Mouse (Mus musculus) spleen, postnatal 14 days (tissue): Measurements from ENCODE around the gene Fitm2.
"Not testable (repeated sequence)": the region's sequence is repeated elsewhere in the genome, so short reads cannot be mapped to it uniquely, and the experiment has no call there.

Source experiments
- DNase-seq, 2 experiments: peaks; one replicate each; pipeline ENCODE4 v3.0.0; 2021 to 2022; ENCODE audit warnings: low spot score in 2 of 2

The Fitm2 gene

DNA sequence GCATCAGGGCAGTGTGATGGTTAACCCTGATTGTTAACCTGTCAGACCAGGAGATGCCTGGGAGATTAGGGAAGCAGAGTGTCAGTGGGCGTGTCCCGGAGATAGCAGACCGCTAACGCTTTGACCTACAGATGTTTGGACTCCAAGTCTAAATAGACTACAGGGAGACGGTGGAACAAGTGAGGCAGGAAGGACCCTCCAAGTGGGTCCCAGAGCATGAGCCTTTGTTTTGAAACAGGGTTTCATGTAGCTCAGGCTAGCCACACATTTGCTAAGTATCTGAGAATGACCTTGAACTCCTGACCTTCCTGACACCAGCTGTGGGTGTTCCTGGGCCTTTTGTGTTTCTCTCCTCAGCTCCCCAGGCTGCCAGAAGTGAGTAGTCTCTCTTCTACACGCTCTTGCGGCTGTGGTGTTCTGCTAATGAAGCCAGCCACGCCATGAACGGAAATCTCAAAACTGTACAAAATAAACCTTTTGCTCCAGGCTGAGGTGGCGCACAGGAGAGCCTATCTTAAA, 9.1 kb downstream of the Fitm2 start:
- DNase-seq: no peak

DNA sequence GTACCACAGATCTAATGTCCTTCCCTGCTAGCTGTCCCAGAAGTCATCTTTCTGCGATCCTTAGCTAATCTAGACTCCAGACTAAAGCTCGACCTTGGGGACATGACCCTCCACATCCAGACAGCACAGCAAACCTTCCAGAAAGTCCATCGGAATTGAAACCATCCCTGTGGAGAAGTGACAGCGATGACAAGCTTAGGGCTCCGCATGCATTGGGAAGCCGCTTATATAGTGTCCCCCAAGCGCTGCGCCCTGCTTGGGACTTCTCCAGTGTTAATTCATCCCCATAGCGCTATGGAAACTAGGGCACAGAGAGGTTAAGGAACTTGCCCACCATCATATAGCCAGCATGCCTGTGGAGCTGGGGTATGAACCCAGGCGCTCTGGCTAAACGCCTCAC, 9.6 kb downstream of the Fitm2 start:
- no peak for DNase-seq

DNA sequence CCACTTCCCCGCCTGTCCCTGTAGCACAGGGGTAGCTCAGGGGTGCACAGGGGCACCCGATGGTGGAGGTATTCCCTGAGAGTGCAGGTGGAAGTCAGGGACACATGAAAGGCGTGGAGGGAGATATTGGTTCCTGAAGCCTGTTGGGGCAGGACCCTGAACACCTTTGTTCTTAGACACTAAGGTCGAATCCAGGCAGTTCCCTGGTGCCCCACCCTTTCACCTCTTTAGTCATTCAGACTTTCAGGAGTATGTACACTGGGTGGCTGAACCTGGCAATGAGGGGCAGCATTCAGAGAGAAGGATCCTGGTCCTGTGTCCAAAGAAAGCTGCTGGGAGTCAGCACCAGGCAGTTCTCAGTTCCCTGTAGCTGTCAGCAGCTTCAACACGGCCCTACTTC, 10.0 kb downstream of the Fitm2 start:
- no peak for DNase-seq

DNA sequence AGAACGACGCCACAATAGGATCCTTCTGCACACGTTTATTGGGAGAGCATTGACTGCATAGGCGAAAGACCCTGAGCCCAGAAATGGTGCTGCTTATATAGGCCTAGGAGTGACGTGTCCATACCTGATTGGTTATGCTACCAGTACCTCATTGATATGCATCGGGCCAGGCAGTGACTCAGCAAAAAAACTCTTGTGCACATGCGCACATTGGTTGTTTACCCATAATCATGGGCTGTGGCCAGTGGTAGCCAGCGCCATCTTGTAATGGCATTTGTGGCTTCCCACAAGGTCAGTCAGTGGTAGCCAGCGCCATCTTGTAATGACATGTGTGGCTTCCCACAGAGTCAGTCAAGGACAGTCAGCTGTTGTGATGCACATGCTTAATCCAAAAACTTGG, 11.1 kb downstream of the Fitm2 start:
- DNase-seq: not testable (repeated sequence)

DNA sequence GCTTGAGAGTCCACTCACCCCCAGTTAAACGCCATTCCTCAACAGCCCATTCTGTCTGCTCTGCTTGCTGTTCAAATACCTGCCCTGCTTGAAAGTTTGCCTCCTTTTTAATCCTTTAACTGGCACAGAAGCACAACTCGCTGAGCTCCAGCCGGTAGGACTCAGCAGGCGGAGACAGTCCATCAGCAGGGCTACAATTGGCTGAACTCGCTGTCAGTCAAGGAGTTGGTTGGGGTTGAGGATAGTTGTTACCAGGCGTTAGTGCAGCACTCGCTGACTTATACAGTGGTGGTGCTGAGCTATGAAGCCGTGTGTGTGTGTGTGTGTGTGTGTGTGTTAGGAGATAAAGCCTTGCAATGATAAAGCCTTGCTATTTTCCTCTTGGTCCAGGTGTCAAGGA, 11.8 kb downstream of the Fitm2 start:
- DNase-seq: no peak

DNA sequence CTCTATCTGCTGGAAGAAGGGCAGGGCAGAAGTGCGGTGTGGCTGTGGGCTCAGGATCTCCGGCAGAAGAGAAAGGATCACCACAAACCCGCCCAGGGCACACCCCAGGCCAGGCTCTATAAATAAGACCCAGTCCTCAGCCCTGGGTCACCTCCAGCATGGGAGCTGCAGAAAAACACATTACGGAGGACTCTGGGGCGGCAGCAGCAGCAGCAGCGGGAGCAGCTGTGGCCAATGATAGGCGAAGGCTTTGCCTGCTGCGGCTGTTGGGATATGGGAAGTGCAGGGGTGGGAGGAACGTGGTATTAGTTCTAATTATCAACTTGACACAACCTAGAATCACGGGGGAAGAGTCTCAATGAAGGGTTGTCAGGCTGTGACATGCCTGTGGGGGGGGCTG, 13.0 kb downstream of the Fitm2 start:
- no peak for DNase-seq

DNA sequence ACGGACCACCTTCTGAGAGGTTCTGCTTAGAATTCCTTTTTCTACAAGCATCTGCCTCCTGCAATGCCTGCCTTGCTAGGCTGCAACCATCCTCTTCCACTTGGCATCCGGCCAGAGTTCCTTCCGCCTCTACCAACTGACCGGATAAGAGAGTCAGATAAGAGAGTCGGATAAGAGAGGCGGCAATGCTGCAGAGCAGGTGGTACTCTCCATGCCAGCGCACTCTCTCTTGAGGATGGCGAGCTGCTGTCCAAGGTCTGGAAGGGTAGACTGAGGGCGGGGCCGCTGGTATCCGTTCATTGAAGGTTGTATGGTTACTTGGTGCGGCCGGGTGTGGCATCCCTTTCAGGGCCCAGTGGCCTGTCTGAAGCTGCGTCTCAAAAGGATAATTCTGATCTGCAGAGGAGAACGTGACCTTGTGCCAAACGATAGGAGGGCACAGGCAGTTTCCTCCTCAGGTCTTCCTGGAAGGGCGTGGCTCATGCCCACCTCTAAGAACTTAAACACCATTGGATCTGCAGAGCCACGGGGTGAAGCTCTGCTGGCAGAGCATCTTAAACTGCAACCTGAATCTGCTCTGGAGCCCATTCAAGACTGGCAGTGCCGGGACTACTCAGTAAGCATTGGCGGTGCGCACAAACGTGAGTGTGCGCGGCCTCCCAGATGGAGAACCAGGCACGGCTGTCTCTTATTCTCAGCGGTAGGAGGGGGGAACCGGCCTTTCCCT, 13.7 kb downstream of the Fitm2 start:
- DNase-seq: no peak

DNA sequence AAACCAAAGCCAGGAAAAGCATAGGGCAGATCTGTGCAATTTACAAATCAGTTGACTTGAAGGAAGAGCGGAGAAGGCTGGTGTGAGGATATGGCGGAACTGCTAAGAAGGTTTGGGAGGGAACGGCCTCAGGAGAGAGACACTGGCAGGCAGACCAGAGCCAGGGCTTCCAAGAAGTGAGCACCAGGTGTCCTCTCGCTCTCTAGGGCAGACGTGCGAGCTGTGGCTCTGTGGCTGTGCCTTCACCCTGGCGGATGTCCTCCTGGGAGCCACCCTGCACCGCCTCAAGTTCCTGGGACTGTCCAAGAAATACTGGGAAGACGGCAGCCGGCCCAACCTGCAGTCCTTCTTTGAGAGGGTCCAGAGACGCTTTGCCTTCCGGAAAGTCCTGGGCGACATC, 19.1 kb downstream of the Fitm2 start:
- no peak for DNase-seq

DNA sequence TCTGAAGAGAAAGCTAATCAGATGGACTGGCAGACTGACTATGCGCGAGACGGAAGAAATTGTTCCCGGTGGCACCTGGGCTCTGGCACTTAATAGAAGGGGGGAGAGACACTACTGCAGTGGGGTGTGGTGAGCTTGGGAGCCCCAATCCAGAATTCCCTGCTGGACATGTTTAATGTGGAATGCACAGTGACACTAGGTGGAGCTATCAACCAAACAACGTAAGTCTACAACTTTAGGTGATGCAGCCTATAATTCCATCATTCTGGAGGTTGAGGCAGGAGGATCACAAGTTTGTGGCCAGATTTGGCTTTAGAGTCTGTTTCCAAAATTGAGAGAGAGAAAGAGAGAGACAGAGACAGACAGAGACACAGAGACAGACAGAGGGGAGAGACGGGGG, 19.7 kb downstream of the Fitm2 start:
- DNase-seq: no peak

DNA sequence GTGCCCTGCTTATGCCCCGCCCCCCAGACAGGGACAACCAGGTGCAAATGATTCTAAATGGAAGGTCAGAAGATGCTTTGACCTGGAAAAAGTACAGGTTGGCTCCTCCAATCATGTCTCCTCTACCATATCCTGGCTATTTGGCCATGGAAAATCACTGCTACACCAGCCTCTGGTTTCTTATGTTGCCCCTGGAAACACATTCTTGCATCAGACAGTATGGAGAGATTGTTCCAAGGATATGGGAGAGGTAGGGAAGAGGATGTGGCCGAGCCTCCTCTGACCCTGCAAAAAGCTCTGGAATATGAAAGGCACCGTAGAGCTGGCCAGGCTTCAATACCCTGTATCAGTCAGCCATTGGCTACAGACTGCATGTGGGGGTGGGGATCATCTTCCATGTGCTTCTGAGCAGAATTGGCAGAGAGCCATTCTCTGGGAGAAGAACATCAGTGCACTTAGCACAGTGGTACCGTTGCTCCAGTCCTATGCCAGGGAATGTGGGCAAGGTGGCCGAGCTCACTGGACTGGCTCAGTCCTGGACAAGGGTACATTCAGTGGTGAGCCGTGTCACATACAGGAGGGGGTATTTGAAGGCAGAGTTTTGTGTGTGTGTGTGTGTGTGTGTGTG, 21.6 kb downstream of the Fitm2 start:
- no peak for DNase-seq

DNA sequence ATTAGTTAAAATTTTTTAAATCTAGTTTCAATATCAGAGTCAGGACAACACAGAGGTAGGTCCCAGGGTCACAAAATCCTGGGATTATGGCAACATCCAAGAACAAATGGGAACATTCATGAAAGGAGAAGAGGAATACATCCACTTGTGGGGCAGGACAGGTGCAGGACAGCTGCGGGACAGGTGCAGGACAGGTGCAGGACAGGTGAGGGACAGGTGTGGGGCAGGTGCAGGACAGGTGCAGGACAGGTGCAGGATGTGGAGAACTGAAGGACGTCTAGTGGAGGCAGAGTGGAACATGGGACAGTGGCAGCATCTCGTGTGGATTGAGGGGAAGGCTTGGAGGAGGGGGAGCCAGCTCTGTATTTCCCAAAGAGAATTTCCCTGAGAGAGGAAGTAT, 23.2 kb downstream of the Fitm2 start:
- DNase-seq: no peak

DNA sequence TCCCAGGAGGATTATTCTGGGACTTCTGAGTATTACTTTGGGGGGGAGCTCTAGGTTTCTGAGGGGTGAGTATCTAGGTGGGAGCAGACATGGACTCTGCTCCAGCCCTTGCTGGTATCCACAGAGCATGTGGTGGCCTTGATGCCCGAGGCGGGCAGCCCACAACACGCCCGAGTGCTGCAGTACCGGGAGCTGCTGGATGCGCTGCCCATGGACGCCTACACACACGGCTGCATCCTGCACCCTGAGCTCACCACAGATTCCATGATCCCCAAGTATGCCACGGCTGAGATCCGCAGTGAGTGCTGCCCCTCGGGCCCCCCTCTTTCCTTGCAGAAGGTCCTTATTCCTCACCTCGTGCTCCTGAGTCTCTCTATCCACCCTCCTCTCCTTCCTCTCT, 25.1 kb downstream of the Fitm2 start:
- DNase-seq: no peak

DNA sequence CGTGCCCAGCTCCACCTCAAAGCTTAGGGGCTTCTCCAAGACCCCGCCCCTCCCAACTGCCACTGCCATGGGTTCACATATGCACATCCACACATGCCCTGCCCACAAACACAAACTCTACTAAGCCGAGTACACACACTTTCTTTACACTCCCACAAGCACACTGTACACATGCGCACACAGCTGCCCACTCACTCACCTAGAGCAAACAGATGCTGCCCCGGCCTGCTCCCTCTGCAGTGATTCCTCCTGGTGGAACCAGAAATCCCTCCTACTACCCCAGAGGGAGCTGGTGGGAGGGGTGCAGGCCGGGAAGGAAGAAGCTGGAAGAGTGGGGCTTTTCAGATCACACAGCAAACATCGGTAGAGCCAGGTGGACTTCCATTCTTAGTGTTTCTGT, 28.4 kb downstream of the Fitm2 start:
- DNase-seq: no peak

DNA sequence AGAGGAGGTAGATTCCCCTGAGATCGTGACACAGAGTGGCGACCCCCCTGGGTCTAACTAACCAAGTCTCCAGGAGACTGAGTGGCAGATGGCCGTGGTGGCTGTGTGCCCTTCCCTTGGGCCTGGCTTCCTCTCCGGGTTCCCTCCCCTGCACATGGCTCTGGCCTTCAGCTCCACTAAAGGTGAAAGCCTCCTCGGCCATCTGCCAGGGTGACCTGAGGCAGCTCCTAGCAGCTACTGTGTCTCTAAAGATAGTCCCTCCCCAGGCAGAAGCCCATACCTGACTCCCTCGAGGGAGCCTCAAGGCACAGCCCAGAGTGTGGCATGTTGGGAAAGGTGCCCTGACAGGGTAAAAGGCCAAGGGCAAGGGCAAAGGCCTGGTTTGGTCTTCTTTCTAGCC, 28.9 kb downstream of the Fitm2 start:
- DNase-seq: no peak

DNA sequence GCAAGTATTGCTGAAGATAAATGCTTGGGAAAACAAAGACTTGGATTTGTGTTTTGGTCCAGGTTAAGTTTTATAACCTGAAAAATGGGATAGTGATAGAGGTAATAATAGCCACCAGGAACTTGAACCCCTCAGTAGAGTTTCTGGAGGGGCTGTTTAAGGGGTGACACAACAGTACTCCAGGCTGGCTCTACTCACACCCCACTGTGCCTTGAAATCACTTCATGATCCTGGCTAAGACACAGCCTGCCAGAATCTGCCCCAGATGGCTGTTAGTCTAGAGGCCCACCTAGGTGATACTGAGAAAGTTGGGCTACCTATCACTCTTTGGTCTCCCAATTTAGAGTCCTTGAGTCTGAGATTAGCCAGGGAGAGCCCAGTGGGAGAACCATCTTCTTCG, 32.9 kb downstream of the Fitm2 start:
- no peak for DNase-seq

DNA sequence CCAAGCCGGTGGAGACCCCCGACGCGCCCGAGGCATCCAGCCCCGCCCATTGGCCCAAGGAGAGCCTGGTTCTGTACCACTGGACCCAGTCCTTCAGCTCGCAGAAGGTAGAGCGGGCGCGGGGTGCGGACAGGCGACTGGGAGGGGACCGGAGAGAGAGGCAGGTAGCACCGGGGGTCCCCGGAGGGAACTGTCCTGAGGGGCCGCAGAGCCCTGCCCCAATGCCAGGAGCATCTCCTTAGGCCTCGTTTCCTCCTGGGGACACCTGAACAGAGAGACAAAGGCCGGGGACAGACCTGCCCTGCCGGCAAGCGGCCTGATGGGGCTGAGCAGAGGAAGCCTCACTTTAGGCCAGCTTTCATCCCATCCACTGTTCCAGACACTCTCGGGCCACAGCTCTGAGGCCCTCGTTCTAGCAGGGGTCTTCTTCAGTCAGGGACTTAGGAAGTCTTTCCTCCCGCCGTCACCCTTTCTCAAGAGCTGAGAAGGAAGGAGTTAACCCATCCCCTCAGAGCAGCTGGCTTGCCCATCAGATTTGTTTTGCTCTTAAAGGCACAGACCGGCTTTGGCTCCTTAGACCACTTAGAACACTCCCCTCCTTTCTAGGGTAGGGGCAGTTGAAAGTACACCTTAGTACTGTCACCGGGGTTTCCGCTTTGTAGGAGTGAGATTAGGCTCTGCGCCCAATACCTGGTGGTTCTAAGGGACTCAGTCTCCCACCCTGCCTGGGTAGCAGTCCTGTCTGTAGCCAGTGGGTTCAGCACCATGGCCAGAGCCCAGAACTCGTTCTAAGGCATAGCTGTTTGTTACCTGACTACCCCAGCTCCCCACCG, 33.6 kb downstream of the Fitm2 start:
- no peak for DNase-seq

DNA sequence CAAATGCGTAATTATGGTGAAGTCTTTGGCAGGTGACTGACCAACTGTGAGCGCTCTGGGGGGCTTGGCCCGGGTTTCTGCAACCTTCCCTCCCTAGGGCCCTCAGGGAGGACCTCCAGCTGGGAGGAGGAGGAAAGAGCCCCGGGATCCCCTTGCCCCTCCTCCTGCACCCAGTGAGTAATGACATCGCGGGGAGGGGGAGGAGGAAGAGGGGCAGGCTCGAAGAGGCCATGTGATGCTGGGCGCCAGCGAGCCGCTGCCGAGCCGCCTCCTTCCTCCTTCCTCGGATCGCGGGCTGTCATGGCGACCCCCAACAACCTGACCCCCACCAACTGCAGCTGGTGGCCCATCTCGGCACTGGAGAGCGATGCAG, 34.2 kb downstream of the Fitm2 start, which contains the start of gene Gdap1l1:
TSS of gene Gdap1l1 (plus strand) at position 231 of the 373 bp plus-strand sequence.
- no peak for DNase-seq

DNA sequence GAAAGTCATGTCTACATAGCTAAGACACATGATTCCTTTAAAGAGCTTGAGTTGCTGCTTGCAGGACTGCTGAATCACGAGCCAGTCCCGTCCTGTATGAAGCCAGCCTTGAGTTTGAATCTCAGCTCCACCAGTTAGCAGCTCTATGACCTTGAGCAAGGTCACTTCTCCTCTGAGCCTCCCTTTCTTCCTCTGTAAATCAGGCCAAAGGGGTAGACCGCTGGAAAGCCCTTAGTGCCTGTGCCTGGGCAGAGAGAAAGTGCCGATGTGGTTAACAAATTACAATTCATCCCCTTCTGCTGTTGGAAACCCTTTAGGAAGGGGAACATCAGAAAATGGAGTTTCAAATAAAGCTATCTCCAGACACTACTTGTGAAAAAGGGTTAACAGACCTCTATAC, 34.6 kb downstream of the Fitm2 start:
- no peak for DNase-seq

DNA sequence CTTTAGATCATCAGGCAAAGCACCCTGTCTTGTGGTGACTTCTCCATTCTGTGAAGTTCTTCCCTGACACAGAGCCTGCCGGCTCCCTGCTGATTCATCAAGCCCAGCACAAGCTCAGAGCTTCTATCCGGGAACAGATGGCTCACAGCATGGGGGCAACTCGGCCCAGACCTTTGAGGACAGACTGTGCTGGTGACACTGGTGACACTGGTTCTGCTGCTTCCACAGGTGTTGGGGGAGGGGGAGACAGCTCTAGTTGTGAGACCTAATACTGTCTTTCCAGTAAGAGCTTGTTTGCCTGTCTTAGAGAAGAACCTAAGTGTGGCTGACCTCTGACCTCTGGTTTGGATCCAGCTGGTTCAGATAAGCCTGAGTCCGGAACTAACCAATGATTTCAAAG, 38.5 kb downstream of the Fitm2 start:
- DNase-seq: no peak

DNA sequence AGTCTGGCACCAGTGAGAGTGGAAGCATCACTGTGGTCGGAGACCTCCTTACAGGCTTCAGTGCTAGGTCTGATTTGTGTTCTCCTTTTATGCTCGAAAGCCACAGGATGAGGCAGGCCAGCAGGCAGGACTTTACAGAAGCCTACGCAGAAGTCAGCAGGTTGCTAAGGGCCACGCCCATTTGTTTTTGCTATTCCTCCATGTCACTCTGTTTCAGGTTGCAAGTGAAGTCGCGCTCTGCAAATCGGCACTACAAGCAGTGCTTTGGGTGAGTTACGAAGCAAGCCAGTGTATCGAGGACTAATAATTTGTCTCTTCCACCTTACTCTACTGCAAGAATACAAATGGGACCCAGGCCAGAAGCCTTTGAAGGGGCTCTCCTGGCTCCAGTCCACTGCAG, 41.1 kb downstream of the Fitm2 start:
- no peak for DNase-seq

DNA sequence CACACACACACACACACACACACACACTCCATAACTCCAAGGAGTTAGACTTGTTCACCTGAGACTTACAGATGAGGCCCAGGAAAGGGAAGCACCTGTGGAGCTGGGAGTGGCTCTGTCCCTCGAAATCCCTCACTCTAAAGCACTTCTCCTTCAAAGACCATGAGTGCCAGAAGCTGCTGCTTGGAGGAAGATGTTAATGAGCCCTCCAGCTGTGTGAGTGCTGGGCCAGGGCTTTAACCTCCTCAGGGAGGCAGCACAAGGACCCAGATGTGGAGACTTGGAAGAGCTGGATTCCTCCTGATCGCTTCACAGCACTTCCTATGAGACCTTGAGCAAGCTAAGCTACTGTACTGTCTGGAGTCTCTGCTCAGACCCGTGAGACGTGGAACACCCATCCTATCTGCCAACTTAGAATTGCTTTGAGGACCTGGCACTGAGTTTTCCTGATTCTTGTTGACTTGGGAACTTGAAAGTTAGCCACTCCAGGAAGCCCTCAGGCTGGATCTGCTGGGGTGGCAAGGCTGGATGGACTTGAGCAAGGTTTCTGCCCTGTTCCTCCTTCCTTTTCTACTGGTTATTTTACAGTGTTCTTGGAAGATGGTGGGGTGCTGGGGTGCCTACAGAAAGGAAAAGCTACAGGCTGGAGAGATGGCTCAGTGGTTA, 44.0 kb downstream of the Fitm2 start:
- no peak for DNase-seq

DNA sequence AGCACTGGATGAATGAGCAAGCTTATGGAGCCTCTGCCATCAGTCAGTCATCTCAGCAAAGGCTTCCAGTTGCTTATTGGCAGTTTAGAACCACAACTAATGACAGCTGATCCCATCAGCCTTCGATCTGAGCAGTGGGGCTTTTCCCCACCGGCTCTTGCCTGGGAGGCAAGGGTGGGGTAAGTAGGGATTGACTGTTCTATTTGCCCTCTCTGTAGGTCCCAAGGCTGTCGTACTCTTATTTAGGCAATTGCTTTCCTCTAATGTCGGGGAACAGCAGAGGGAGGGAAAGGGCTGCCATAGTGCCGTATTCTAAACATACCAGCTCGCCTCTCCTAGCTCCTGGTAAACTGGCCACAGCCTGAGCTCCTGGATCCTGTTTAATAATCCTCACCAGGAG, 47.8 kb downstream of the Fitm2 start, which contains the start of gene Oser1:
TSS of gene Oser1 (minus strand) at position 101 of the 400 bp plus-strand sequence.
- no peak for DNase-seq
